Mouse (Mus musculus) C2C12 (cell line): ENCODE data around the gene Rcan2. TPM values are rescaled to one million over a fixed set of nuclear protein-coding genes. Genes with fewer than 3 reads are reported as not detected.

ENCODE experiments used
- H3K27me3 ChIP-seq: one replicate; pipeline ENCODE4 v1.6.1; 2011; ENCODE audit not compliant: control insufficient read depth, insufficient read depth, insufficient read length
- H3K36me3 ChIP-seq: one replicate; pipeline ENCODE4 v1.6.1; 2011; ENCODE audit not compliant: control insufficient read depth, insufficient read depth
- H3K4me3 ChIP-seq: one replicate; pipeline ENCODE4 v1.5.1; 2011; ENCODE audit warnings: mild to moderate bottlenecking, control low read depth; ENCODE audit not compliant: poor library complexity, insufficient read depth, severe bottlenecking
- H3K79me2 ChIP-seq: one replicate; pipeline ENCODE4 v1.6.1; 2011; ENCODE audit not compliant: control insufficient read depth, insufficient read depth
- H3K79me3 ChIP-seq: one replicate; pipeline ENCODE4 v1.6.1; 2011; ENCODE audit warnings: low read depth, control low read depth
- H3ac ChIP-seq: one replicate; pipeline ENCODE3; 2011; ENCODE audit warnings: low read depth; ENCODE audit not compliant: control insufficient read depth, insufficient read length
- CEBPB ChIP-seq: IDR thresholded peaks from one replicate; pipeline ENCODE4 v1.6.1; 2011; ENCODE audit warnings: low read depth, mild to moderate bottlenecking, control low read depth, moderate library complexity
- CTCF ChIP-seq: IDR thresholded peaks from one replicate; pipeline ENCODE4 v1.5.1; 2011; ENCODE audit not compliant: control insufficient read depth, insufficient read depth, insufficient read length
- FOSL1 ChIP-seq: IDR thresholded peaks from one replicate; pipeline ENCODE4 v1.8.0; 2011; ENCODE audit warnings: mild to moderate bottlenecking, low read length; ENCODE audit not compliant: poor library complexity, insufficient read depth, severe bottlenecking
- MAX ChIP-seq: IDR thresholded peaks from one replicate; pipeline ENCODE4 v1.6.1; 2011; ENCODE audit warnings: mild to moderate bottlenecking, control low read depth
- MYOD1 ChIP-seq: IDR thresholded peaks from one replicate; pipeline ENCODE4 v1.6.1; 2011; ENCODE audit warnings: low read depth; ENCODE audit not compliant: control insufficient read depth, insufficient read length
- MYOG ChIP-seq: IDR thresholded peaks from one replicate; pipeline ENCODE4 v1.6.1; 2011; ENCODE audit not compliant: control insufficient read depth, insufficient read length; ENCODE audit errors: extremely low read depth
- USF1 ChIP-seq: IDR thresholded peaks from one replicate; pipeline ENCODE4 v1.6.1; 2011; ENCODE audit warnings: low read depth, mild to moderate bottlenecking, control low read depth, moderate library complexity
- polyA plus RNA-seq: library from polyadenylated mRNA; unstranded; fragments of >200 nt; fragmentation: generic; extraction: Trizol; gene quantifications from one replicate; pipeline ENCODE4 v1.2.1, GENCODE M21; 2012; ENCODE audit warnings: missing spikeins

Rcan2 gene
- polyA plus RNA-seq, 1 experiment: 1.0 TPM

DNA sequence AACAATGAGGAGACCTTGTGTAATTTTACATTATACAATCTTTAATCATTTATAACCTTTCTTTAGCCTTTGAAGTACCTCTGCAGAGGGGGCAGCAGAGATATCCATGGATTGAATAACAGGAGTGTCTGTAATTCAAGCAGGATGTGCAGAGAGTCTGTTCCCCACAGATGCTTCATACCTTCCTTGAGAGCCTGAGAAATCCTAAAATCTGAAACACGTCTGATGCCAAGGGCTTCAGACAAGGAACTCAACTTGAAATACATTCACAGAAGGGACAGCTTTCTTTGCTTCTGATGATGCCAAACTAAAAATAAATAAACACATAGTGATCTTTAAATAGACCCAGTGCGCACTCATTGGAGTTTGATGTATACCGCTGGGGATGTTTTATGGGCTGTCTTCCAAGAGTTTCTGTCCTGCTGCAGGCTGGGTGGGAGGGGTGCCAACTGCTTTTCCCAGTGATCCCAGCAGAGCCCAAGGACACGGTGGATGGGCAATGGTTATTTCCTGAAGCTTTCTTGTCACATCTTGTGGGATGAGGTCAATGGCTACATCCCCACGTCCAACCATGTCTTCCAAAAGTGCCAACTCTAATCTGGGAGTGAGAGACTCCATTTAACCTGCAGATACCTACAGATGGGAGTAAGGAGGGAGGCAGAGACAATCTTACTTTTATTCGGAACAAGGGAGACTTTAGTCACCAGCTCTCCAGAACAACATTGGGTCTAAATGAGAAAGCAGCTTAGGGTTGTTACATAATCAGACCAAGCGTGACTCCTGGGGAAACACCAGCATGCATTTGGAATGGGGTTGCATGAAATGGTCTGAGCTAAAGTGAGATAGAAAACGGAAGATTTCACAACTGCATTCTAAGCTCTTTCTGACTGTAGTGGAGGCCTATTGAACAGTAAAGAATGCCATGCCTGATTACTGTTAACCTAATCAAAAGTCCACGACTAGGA is 102.9 kb downstream of the Rcan2 start:
- Histone ChIP-seq H3ac (no peak overlapping the region), H3K79me3 (no peaks in the 10 kb centered on the region), H3K36me3 (no peaks in the 10 kb centered on the region), H3K27me3 (no peaks in the 10 kb centered on the region), H3K4me3 (no peak overlapping the region), H3K79me2 (no peaks in the 10 kb centered on the region)
- no peak for TF ChIP-seq MAX
- TF ChIP-seq USF1: no peak

DNA sequence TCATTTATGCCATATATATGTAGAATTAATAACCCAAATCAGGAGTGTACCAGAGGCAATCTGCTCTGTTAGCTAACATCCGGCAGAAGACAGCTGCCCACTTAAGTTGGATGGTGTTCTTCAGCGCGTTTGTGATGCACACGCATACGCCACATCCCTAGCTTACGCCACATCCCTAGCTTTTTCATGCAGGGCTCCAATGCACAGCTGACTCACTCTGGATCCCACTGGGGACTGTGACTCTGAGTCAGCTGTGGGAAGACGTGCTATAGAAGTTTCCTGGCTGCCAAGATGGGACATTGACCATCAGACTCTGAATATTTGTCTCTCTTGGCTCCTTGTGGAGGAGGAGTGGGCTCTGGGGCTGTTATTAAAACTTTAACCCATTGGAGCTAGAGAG is 103.7 kb downstream of the Rcan2 start:
- Histone ChIP-seq H3K36me3 (no peaks in the 10 kb centered on the region), H3K79me3 (no peaks in the 10 kb centered on the region), H3K4me3 (no peak overlapping the region), H3K27me3 (no peaks in the 10 kb centered on the region), H3K79me2 (no peaks in the 10 kb centered on the region), H3ac (no peak overlapping the region)
- no peak for TF ChIP-seq FOSL1
- no peak for TF ChIP-seq MYOG
- no peak for TF ChIP-seq MAX
- no peak for TF ChIP-seq MYOD1
- no peak for TF ChIP-seq CTCF
- TF ChIP-seq USF1: no peak
- no peak for TF ChIP-seq CEBPB

DNA sequence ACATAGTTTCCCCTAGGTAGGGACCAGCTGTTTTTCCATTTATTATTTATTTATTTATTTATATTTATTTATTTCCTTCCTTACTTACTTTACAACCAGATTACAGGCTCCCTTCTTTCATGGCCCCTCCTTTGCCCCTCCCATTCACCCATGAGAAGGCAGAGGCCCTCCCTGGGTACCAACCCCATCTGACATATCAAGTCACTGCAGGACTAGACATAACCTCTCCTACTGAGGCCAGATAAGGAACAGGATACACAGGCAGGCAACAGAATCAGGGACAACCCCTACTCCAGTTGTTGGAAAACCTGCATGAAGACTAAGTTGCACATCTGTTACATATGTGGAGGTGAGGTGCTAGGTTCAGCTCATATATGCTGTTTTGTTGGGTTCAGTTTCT is 105.6 kb downstream of the Rcan2 start:
- Histone ChIP-seq H3ac (no peak overlapping the region), H3K36me3 (no peaks in the 10 kb centered on the region)
- no peak for TF ChIP-seq CEBPB
- TF ChIP-seq MYOD1: no peak
- no peak for TF ChIP-seq MAX
- no peak for TF ChIP-seq USF1
- TF ChIP-seq CTCF: no peak
- no peak for TF ChIP-seq FOSL1
- TF ChIP-seq MYOG: no peak

DNA sequence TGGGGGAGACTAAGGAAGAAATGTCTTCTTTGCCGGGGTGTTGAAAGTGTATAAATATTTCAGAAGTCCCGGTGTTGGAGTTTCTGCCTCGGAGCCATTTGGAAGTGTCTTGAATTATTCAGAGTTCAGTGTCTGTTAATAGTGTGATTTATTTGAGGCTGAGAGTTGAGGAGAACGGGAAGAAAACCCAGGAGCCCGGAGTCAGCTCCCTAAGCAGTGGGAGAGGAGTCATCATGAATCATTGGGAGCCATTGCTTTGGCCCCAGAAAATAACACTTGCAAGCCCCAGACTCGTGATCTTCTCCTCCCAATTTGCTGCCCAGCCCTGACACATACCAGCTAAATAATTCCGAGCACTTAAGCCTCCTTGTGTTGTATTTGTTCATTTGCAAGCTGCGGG is 115.0 kb downstream of the Rcan2 start:
- no peak overlapping the region for H3ac ChIP-seq
- no peaks in the 10 kb centered on the region for H3K79me2 ChIP-seq
- no peaks in the 10 kb centered on the region for H3K27me3 ChIP-seq
- TF ChIP-seq FOSL1 (peak; percentile 32), MYOG (no peak)
- no peaks in the 10 kb centered on the region for H3K36me3 ChIP-seq
- H3K4me3 ChIP-seq: no peak overlapping the region
- no peaks in the 10 kb centered on the region for H3K79me3 ChIP-seq

More for the DNA sequence above, 105.6 kb downstream of the Rcan2 start:
- Histone ChIP-seq H3K27me3 (no peaks in the 10 kb centered on the region), H3K4me3 (no peak overlapping the region), H3K79me2 (no peaks in the 10 kb centered on the region), H3K79me3 (no peaks in the 10 kb centered on the region)

DNA sequence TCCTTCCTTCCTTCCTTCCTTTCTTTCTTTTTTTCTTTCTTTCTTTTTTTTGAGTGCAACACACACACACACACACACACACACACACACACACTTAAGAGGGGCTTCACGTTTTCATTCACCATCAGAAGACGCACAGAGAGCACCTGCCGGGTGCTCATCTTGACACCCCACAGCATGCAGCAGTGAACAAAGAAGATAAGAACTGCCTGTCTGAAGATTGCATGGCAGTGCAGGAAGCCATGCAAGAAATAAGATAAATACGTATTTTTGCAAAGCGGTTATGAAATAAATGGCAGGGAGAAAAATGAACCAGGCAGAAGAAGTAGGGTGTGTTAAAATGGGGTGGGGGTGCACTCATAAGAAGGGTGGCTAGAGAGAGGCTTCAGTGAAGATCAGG is 116.0 kb downstream of the Rcan2 start:
- Histone ChIP-seq H3ac (no peak overlapping the region), H3K27me3 (no peaks in the 10 kb centered on the region), H3K79me3 (no peaks in the 10 kb centered on the region), H3K36me3 (no peaks in the 10 kb centered on the region), H3K4me3 (no peak overlapping the region), H3K79me2 (no peaks in the 10 kb centered on the region)
- TF ChIP-seq MAX: no peak
- no peak for TF ChIP-seq USF1
- TF ChIP-seq MYOD1: no peak
- TF ChIP-seq CEBPB: no peak
- TF ChIP-seq MYOG: no peak
- no peak for TF ChIP-seq FOSL1
- no peak for TF ChIP-seq CTCF

DNA sequence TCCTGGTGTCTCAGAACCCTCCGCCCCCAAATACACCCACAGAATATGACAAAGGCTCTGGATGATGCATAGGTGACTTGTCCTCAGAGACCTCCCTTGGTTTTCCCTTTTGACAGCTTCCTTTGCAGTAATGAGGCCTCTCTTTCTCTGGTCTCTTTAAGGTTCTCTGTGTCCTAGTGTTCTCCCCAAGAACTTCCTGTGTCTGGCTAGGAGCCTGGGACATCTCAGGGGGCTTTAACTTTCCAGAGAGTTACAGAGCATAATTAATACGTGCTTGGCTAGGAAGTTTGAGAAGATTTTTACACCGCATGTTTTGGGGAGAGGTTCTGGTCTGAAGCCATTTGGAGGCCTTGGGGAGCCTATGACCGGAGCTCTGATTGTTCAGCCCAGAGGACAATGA is 128.7 kb downstream of the Rcan2 start:
- Histone ChIP-seq H3K79me3 (no peaks in the 10 kb centered on the region), H3K79me2 (no peaks in the 10 kb centered on the region), H3K36me3 (no peaks in the 10 kb centered on the region), H3ac (no peak overlapping the region), H3K4me3 (no peak overlapping the region), H3K27me3 (no peaks in the 10 kb centered on the region)
- TF ChIP-seq CTCF (no peak), CEBPB (no peak), USF1 (no peak), MYOG (no peak), MAX (no peak), FOSL1 (no peak), MYOD1 (no peak)
